Mouse (Mus musculus): ENCODE data around the gene Nav2. TPM values are rescaled to one million over a fixed set of nuclear protein-coding genes. Genes with fewer than 3 reads are reported as not detected.

The Nav2 gene
- total and polyA plus RNA-seq, 3 experiments: 2.0 to 2.7 TPM; not detected in 1

DNA sequence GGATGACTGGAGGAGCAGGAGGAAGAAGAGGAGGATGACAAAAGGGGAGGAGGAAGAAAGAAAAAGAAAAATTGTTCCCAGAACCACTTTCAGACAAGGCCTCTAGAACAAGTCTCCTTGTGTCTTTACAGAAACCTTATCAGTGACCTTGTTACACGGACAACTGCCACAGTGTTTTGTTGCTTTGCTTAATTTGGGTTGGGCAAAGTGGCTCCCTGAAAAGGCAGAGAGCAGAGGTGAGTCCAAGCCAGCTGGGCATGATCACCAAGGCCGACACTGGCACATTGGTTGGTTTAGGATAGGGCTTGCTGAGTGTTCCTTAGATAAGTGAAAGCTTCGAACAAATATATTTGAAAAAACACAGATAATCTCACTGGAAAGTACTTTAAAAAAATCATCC lies 327.3 kb downstream of the Nav2 start:
- H3K36me3 ChIP-seq (ENCODE audit: control insufficient read depth in 1 of 2, insufficient read depth in 2 of 2, low read length in 2 of 2): 0 out of 4 replicates have a peak, but pooled peaks cover 0 to 2% of the 10 kb centered on the region in 2 experiments
- DNase-seq (ENCODE audit: low read depth, low spot score): no peak
- H3K9me3 ChIP-seq (replicated peaks; ENCODE audit: insufficient read depth, low read length): no peaks in the 10 kb centered on the region
- H3K79me2 ChIP-seq (ENCODE audit: control insufficient read depth, insufficient read depth, low read length, poor library complexity): no peaks in the 10 kb centered on the region
- peaks cover 3 to 7% of the 10 kb centered on the region in 2 experiments for H3K4me1 ChIP-seq (ENCODE audit: control insufficient read depth in 1 of 2, insufficient read depth in 2 of 2, low read length in 2 of 2)
- TF ChIP-seq RAD21 (IDR thresholded peaks at IDR 0.05; ENCODE audit: low read depth, low read length) (no peak), E2F4 (IDR thresholded peaks at IDR 0.05; ENCODE audit: borderline replicate concordance, low read depth, low read length) (no peak), SMC3 (IDR thresholded peaks at IDR 0.05; ENCODE audit: low read depth, low read length) (no peak), GATA1 (IDR thresholded peaks at IDR 0.05; ENCODE audit: low read depth, low read length) (no peak), MEF2A (IDR thresholded peaks at IDR 0.05; ENCODE audit: extremely low read depth, insufficient replicate concordance, low read depth, low read length, poor library complexity, severe bottlenecking) (no peak), SIN3A (IDR thresholded peaks at IDR 0.05; ENCODE audit: low read length) (no peak), TBP (IDR thresholded peaks at IDR 0.05; ENCODE audit: low read depth, low read length) (no peak), JUND (IDR thresholded peaks at IDR 0.05; ENCODE audit: low read depth, low read length) (no peak), ELF1 (IDR thresholded peaks at IDR 0.05; ENCODE audit: low read depth, low read length) (no peak)
- peaks cover 16 to 18% of the 10 kb centered on the region in 2 experiments for H3K27me3 ChIP-seq (ENCODE audit: control insufficient read depth in 1 of 2, insufficient read depth in 2 of 2, low read length in 2 of 2)
- H3K9ac ChIP-seq (ENCODE audit: control insufficient read depth, low read depth, low read length, poor library complexity, severe bottlenecking): no peak overlapping the region
- no peak overlapping the region for H3K27ac ChIP-seq (ENCODE audit: control insufficient read depth, low read depth, low read length)
- no peak overlapping the region for H3K4me3 ChIP-seq (ENCODE audit: control insufficient read depth in 1 of 2, insufficient read depth in 1 of 2, low read depth in 2 of 2, low read length in 2 of 2)

DNA sequence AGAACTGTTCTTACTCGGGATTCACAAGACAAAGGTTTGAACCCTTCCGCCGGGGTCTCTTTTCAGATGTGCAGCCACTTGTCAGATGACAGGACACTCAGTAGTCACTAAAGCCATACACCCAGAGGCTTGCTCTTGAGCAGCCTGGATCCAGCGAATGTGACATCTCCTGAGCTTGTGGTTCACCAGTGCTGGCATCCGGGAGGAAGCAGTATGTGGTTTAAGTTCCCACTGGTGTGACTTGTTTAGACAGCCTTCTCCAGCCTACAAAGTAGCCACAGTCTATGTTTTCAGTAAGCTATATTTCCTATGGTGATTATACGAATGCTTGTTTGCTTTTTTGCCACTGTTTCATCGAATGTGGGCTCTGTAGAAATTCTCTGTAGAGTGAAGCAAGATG lies 331.9 kb downstream of the Nav2 start:
- H3K36me3 ChIP-seq (ENCODE audit: control insufficient read depth in 1 of 2, insufficient read depth in 2 of 2, low read length in 2 of 2): peaks cover 0 to 3% of the 10 kb centered on the region in 2 experiments; a peak in 1 of 4 replicates

More for the DNA sequence above, 331.9 kb downstream of the Nav2 start:
- Histone ChIP-seq H3K27ac (ENCODE audit: control insufficient read depth, low read depth, low read length) (no peak overlapping the region), H3K9me3 (replicated peaks; ENCODE audit: insufficient read depth, low read length) (no peaks in the 10 kb centered on the region), H3K27me3 (ENCODE audit: control insufficient read depth in 1 of 2, insufficient read depth in 2 of 2, low read length in 2 of 2) (peaks cover 7 to 8% of the 10 kb centered on the region in 2 experiments), H3K79me2 (ENCODE audit: control insufficient read depth, insufficient read depth, low read length, poor library complexity) (no peaks in the 10 kb centered on the region), H3K9ac (ENCODE audit: control insufficient read depth, low read depth, low read length, poor library complexity, severe bottlenecking) (no peak overlapping the region), H3K4me1 (ENCODE audit: control insufficient read depth in 1 of 2, insufficient read depth in 2 of 2, low read length in 2 of 2) (peaks cover 2 to 4% of the 10 kb centered on the region in 2 experiments), H3K4me3 (ENCODE audit: control insufficient read depth in 1 of 2, insufficient read depth in 1 of 2, low read depth in 2 of 2, low read length in 2 of 2) (no peak overlapping the region)
- TF ChIP-seq RCOR1 (IDR thresholded peaks at IDR 0.05; ENCODE audit: low read depth, low read length) (no peak), CTCF (IDR thresholded peaks at IDR 0.05 in 2 of 3, conservative IDR thresholded peaks at IDR 0.05 in 1 of 3; ENCODE audit: control insufficient read depth in 1 of 3, insufficient read depth in 1 of 3, low read depth in 2 of 3, low read length in 3 of 3, poor library complexity in 1 of 3, severe bottlenecking in 1 of 3) (no peak), POLR2AphosphoS2 (IDR thresholded peaks at IDR 0.05; ENCODE audit: low read length) (no peak), SMC3 (IDR thresholded peaks at IDR 0.05; ENCODE audit: low read depth, low read length) (no peak), RAD21 (IDR thresholded peaks at IDR 0.05; ENCODE audit: low read depth, low read length) (no peak), ZNF384 (IDR thresholded peaks at IDR 0.05; ENCODE audit: low read depth, low read length) (no peak), NRF1 (IDR thresholded peaks at IDR 0.05; ENCODE audit: insufficient read depth, low read depth, low read length, poor library complexity, severe bottlenecking) (no peak), ZC3H11A (IDR thresholded peaks at IDR 0.05; ENCODE audit: low read depth, low read length) (no peak), CHD1 (IDR thresholded peaks at IDR 0.05; ENCODE audit: low read depth, low read length) (no peak), JUND (IDR thresholded peaks at IDR 0.05; ENCODE audit: low read depth, low read length) (no peak), HCFC1 (IDR thresholded peaks at IDR 0.05; ENCODE audit: low read depth, low read length) (no peak), SIN3A (IDR thresholded peaks at IDR 0.05; ENCODE audit: low read length) (no peak), TAL1 (IDR thresholded peaks at IDR 0.05; ENCODE audit: low read length) (no peak), MAZ (IDR thresholded peaks at IDR 0.05; ENCODE audit: low read depth, low read length) (no peak), MXI1 (IDR thresholded peaks at IDR 0.05; ENCODE audit: low read depth, low read length) (no peak), GABPA (IDR thresholded peaks at IDR 0.05; ENCODE audit: low read depth, low read length) (no peak)
- no peak for DNase-seq (ENCODE audit: low read depth, low spot score)

Measured in MEL (cell line).